Mouse (Mus musculus): Measurements from ENCODE around the gene Ntf3. TPM values are rescaled to one million over a fixed set of nuclear protein-coding genes. Genes with fewer than 3 reads are reported as not detected.

The Ntf3 gene
- polyA plus RNA-seq, 1 experiment from 2014 or later: 5.5 TPM

GRCm38 (mm10) chr6:126186116-126186515, 19.4 kb upstream of the Ntf3 start:
- no peaks in the 10 kb centered on the region for H3K4me1 ChIP-seq (ENCODE audit: control insufficient read depth, insufficient read depth, low read depth, low read length)
- H3K4me2 ChIP-seq (ENCODE audit: low read length): no peak overlapping the region
- H3K27me3 ChIP-seq (replicated peaks; ENCODE audit: control insufficient read depth, insufficient read depth, low read length): no peaks in the 10 kb centered on the region
- H3K9ac ChIP-seq (ENCODE audit: low read depth, low read length): no peak overlapping the region
- H3K9me3 ChIP-seq (ENCODE audit: control insufficient read depth, low read length): no peaks in the 10 kb centered on the region
- H3K36me3 ChIP-seq (ENCODE audit: control insufficient read depth, insufficient read depth, low read length): no peaks in the 10 kb centered on the region
- H3K4me3 ChIP-seq (ENCODE audit: low read length): no peak overlapping the region
- 62% methylated on average over 1 of the region's 1 CpGs for WGBS
- no peak overlapping the region for H3K27ac ChIP-seq (ENCODE audit: low read depth, low read length)
- ATAC-seq: no peak

GRCm38 (mm10) chr6:126172071-126172470, 5.4 kb upstream of the Ntf3 start:
- 94% methylated on average over 1 of the region's 1 CpGs for WGBS
- no peak overlapping the region for H3K4me3 ChIP-seq (ENCODE audit: low read length)
- H3K9ac ChIP-seq (ENCODE audit: low read depth, low read length): no peak overlapping the region
- H3K9me3 ChIP-seq (ENCODE audit: control insufficient read depth, low read length): no peaks in the 10 kb centered on the region; the same call in 1 of the 2 replicates
- H3K27ac ChIP-seq (ENCODE audit: low read depth, low read length): no peak overlapping the region
- H3K4me1 ChIP-seq (ENCODE audit: control insufficient read depth, insufficient read depth, low read depth, low read length): peaks cover under 1% of the 10 kb centered on the region
- ATAC-seq: no peak
- H3K27me3 ChIP-seq (replicated peaks; ENCODE audit: control insufficient read depth, insufficient read depth, low read length): peaks cover 6% of the 10 kb centered on the region
- H3K36me3 ChIP-seq (ENCODE audit: control insufficient read depth, insufficient read depth, low read length): no peaks in the 10 kb centered on the region
- no peak overlapping the region for H3K4me2 ChIP-seq (ENCODE audit: low read length)

DNA sequence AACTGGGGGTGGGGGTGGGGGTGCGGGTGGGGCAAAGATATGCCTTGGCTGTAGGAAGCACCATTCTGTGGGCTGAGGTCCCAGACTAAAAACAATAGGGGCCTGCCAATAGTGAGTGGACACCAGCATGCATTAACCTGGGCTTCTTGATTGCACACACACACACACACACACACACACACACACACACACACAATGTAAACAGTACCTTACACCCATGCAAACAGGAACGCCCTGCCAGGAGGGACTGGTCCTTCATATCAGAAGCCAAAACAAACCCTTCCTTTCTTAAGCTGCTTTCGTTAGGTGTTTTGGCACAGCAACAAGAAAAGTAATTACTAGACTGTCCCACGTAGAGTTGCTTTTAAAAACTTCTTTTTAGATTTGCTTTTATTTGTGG, 4.1 kb upstream of the Ntf3 start:
- Histone ChIP-seq H3K4me1 (ENCODE audit: control insufficient read depth, insufficient read depth, low read depth, low read length) (peaks cover 10% of the 10 kb centered on the region), H3K4me2 (ENCODE audit: low read length) (no peak overlapping the region), H3K4me3 (ENCODE audit: low read length) (no peak overlapping the region), H3K9ac (ENCODE audit: low read depth, low read length) (no peak overlapping the region), H3K9me3 (ENCODE audit: control insufficient read depth, low read length) (no peaks in the 10 kb centered on the region), H3K27ac (ENCODE audit: low read depth, low read length) (no peak overlapping the region), H3K36me3 (ENCODE audit: control insufficient read depth, insufficient read depth, low read length) (no peaks in the 10 kb centered on the region), H3K27me3 (replicated peaks; ENCODE audit: control insufficient read depth, insufficient read depth, low read length) (peaks cover 15% of the 10 kb centered on the region)
- WGBS: 87% methylated on average over 4 of the region's 4 CpGs
- no peak for ATAC-seq

DNA sequence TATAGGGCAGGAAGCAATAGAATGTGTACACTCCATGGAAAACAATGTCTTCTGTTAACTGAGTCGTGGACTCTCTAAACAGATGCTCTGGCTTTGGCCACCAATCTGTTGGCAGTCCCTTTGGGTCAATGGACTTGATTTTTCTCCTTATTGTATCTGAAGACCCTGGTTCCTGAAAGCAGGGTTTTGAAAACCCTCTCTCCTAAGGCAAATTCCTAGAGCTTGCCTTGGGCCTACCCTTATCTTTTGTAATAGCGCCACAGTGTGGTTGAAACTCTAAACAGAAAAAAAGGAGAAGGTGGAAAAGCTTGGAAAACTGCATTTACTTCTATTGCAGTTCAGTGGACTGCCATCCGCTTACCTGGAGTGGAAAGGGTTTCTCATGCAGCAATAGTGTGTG, 1.0 kb upstream of the Ntf3 start:
- Histone ChIP-seq H3K4me3 (ENCODE audit: low read length) (no peak overlapping the region), H3K9ac (ENCODE audit: low read depth, low read length) (no peak overlapping the region), H3K4me1 (ENCODE audit: control insufficient read depth, insufficient read depth, low read depth, low read length) (peaks cover 30% of the 10 kb centered on the region), H3K27me3 (replicated peaks; ENCODE audit: control insufficient read depth, insufficient read depth, low read length) (peaks cover 31% of the 10 kb centered on the region), H3K9me3 (ENCODE audit: control insufficient read depth, low read length) (no peaks in the 10 kb centered on the region), H3K27ac (ENCODE audit: low read depth, low read length) (no peak overlapping the region), H3K4me2 (ENCODE audit: low read length) (no peak overlapping the region), H3K36me3 (ENCODE audit: control insufficient read depth, insufficient read depth, low read length) (no peaks in the 10 kb centered on the region)
- no peak for ATAC-seq
- WGBS: 23% methylated on average over 3 of the region's 3 CpGs

- peaks cover 31% of the 10 kb centered on the region for H3K27me3 ChIP-seq (replicated peaks; ENCODE audit: control insufficient read depth, insufficient read depth, low read length)
- no peak overlapping the region for H3K27ac ChIP-seq (ENCODE audit: low read depth, low read length)
- no peaks in the 10 kb centered on the region for H3K36me3 ChIP-seq (ENCODE audit: control insufficient read depth, insufficient read depth, low read length)
- WGBS: 5% methylated on average over 6 of the region's 6 CpGs
- H3K9ac ChIP-seq (ENCODE audit: low read depth, low read length): no peak overlapping the region
- H3K4me1 ChIP-seq (ENCODE audit: control insufficient read depth, insufficient read depth, low read depth, low read length): peaks cover 32% of the 10 kb centered on the region
- no peak for ATAC-seq
- H3K4me2 ChIP-seq (ENCODE audit: low read length): peak overlapping the region; percentile 58
- no peaks in the 10 kb centered on the region for H3K9me3 ChIP-seq (ENCODE audit: control insufficient read depth, low read length)
- peak overlapping the region; percentile 24 for H3K4me3 ChIP-seq (ENCODE audit: low read length)
Observed at GRCm38 (mm10) chr6:126167208-126167590, 489 bp upstream of the Ntf3 start.

- H3K27me3 ChIP-seq (replicated peaks; ENCODE audit: control insufficient read depth, insufficient read depth, low read length): peaks cover 34% of the 10 kb centered on the region
- peak overlapping the region; percentile 13; the same call in 1 of the 2 replicates for H3K4me3 ChIP-seq (ENCODE audit: low read length)
Observed at GRCm38 (mm10) chr6:126165591-126166155, 1.0 kb downstream of the Ntf3 start.

GRCm38 (mm10) chr6:126164781-126165180, 1.9 kb downstream of the Ntf3 start:
- no peak; the same call in 1 of the 2 replicates for ATAC-seq
- no peaks in the 10 kb centered on the region for H3K9me3 ChIP-seq (ENCODE audit: control insufficient read depth, low read length)
- H3K9ac ChIP-seq (ENCODE audit: low read depth, low read length): no peak overlapping the region; the same call in 1 of the 2 replicates
- H3K27me3 ChIP-seq (replicated peaks; ENCODE audit: control insufficient read depth, insufficient read depth, low read length): peaks cover 34% of the 10 kb centered on the region
- peaks cover 33% of the 10 kb centered on the region for H3K4me1 ChIP-seq (ENCODE audit: control insufficient read depth, insufficient read depth, low read depth, low read length)
- no peak overlapping the region for H3K27ac ChIP-seq (ENCODE audit: low read depth, low read length)
- peak overlapping the region; percentile 56 for H3K4me2 ChIP-seq (ENCODE audit: low read length)
- 0% methylated on average over 27 of the region's 27 CpGs for WGBS
- peak overlapping the region; percentile 37 for H3K4me3 ChIP-seq (ENCODE audit: low read length)
- no peaks in the 10 kb centered on the region for H3K36me3 ChIP-seq (ENCODE audit: control insufficient read depth, insufficient read depth, low read length)

More at GRCm38 (mm10) chr6:126165591-126166155, 1.0 kb downstream of the Ntf3 start:
- H3K4me2 ChIP-seq (ENCODE audit: low read length): peak overlapping the region; percentile 13
- ATAC-seq: no peak
- H3K9me3 ChIP-seq (ENCODE audit: control insufficient read depth, low read length): no peaks in the 10 kb centered on the region
- 7% methylated on average over 17 of the region's 17 CpGs for WGBS
- H3K9ac ChIP-seq (ENCODE audit: low read depth, low read length): no peak overlapping the region; the same call in 1 of the 2 replicates
- H3K4me1 ChIP-seq (ENCODE audit: control insufficient read depth, insufficient read depth, low read depth, low read length): peaks cover 33% of the 10 kb centered on the region
- no peaks in the 10 kb centered on the region for H3K36me3 ChIP-seq (ENCODE audit: control insufficient read depth, insufficient read depth, low read length)
- no peak overlapping the region for H3K27ac ChIP-seq (ENCODE audit: low read depth, low read length)

DNA sequence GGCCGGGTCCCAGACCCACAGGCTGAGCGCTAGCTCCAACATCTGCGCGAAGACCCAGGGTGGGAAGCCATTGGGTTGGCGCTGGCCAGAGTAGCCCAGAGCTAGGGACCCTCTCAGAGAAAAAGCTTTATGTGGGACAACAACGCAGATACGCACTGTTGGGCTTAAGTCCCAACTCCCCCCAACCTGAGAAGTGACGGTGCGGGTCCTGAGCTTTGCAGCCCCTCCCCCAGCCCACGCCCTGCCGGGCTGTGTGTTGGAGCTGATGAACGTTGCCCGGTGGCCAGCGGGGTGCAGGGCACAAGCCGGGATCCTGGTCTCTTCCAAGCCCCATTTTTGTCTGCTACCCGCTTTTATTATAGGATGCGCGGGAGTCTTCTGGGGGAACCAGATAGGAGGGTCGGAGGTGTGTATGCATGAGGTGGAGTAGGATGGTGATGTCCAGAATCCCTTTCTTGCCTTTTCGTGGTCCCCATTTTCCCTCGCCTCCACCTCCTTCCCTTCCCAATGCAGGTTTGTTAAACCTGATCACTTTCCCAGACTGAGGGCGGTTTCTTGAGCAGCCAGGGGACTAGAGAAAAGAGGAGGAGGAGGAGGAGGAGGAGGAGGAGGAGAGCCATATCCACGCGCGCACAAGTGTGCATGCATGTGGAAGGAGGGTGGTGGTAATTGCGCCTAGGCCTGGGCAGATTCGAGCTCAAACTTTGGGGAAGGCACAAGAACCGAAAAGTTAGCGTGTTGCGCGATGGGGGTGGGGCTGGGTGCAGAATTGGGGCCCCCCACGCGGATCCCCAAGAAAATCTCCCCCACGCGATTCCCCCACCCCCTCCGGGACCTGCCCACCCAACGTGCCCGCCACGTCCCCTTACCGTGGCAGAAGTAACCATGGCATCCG, 2.6 kb downstream of the Ntf3 start:
- Histone ChIP-seq H3K9me3 (ENCODE audit: control insufficient read depth, low read length) (no peaks in the 10 kb centered on the region), H3K27me3 (replicated peaks; ENCODE audit: control insufficient read depth, insufficient read depth, low read length) (peaks cover 34% of the 10 kb centered on the region), H3K9ac (ENCODE audit: low read depth, low read length) (peak overlapping the region; percentile 35; the same call in 1 of the 2 replicates), H3K27ac (ENCODE audit: low read depth, low read length) (no peak overlapping the region), H3K4me1 (ENCODE audit: control insufficient read depth, insufficient read depth, low read depth, low read length) (peaks cover 33% of the 10 kb centered on the region), H3K4me3 (ENCODE audit: low read length) (peak overlapping the region; percentile 37), H3K36me3 (ENCODE audit: control insufficient read depth, insufficient read depth, low read length) (no peaks in the 10 kb centered on the region), H3K4me2 (ENCODE audit: low read length) (peak overlapping the region; percentile 56)
- peak; percentile 29; the same call in 1 of the 2 replicates for ATAC-seq
- under 1% methylated on average over 41 of the region's 41 CpGs for WGBS

GRCm38 (mm10) chr6:126163181-126163621, 3.5 kb downstream of the Ntf3 start:
- H3K36me3 ChIP-seq (ENCODE audit: control insufficient read depth, insufficient read depth, low read length): no peaks in the 10 kb centered on the region
- under 1% methylated on average over 25 of the region's 25 CpGs for WGBS
- peak overlapping the region; percentile 13; the same call in 1 of the 2 replicates for H3K9ac ChIP-seq (ENCODE audit: low read depth, low read length)
- H3K4me1 ChIP-seq (ENCODE audit: control insufficient read depth, insufficient read depth, low read depth, low read length): peaks cover 33% of the 10 kb centered on the region
- peak overlapping the region; percentile 56 for H3K4me2 ChIP-seq (ENCODE audit: low read length)
- peak overlapping the region; percentile 37 for H3K4me3 ChIP-seq (ENCODE audit: low read length)
- H3K27me3 ChIP-seq (replicated peaks; ENCODE audit: control insufficient read depth, insufficient read depth, low read length): peaks cover 32% of the 10 kb centered on the region
- peak; percentile 60 for ATAC-seq
- H3K27ac ChIP-seq (ENCODE audit: low read depth, low read length): no peak overlapping the region
- peaks cover 4% of the 10 kb centered on the region for H3K9me3 ChIP-seq (ENCODE audit: control insufficient read depth, low read length)
